22 mouse cellular contexts compared by ENCODE assay signal in genomic region chr1:153345002-153345401, GRCm38 (mm10). TPM values are rescaled to one million over a fixed set of nuclear protein-coding genes. Genes with fewer than 3 reads are reported as not detected.
DNase-seq lines count a peak whose midpoint lies in the region; ATAC-seq and TF ChIP-seq lines count a peak whose summit lies in the region.
"Had no signal": no experiment of that assay in that cellular context is flagged by ENCODE, and none has a peak within 500 bp of the region (broad histone marks: within the 10 kb centered on the region; RNA-seq: fewer than 3 reads in every experiment).

No protein-coding gene starts in this region.

- H3K79me2 ChIP-seq in C2C12 (ENCODE audit: control insufficient read depth, insufficient read depth) (no peaks in the 10 kb centered on the region), myocyte (ENCODE audit: control insufficient read depth, insufficient read depth) (no peaks in the 10 kb centered on the region)

- H3ac ChIP-seq in C2C12 (ENCODE audit: control insufficient read depth, insufficient read length, low read depth) (no peak overlapping the region), myocyte (ENCODE audit: control insufficient read depth, insufficient read length) (no peak overlapping the region)

- no peak overlapping the region for H3K9ac ChIP-seq in kidney, embryonic 16.5 days (replicated peaks; ENCODE audit: low read length)
- no peak overlapping the region for H3K9ac ChIP-seq in kidney, embryonic 14.5 days (ENCODE audit: low read depth, low read length)
- H3K9ac ChIP-seq: embryonic facial prominence, embryonic 13.5 days; forebrain, embryonic 12.5 days; forebrain, embryonic 15.5 days; hindbrain, embryonic 13.5 days had no signal

- H3K27me3 ChIP-seq in kidney, embryonic 16.5 days (ENCODE audit: insufficient read depth, low read length), result no peaks in the 10 kb centered on the region
- H3K27me3 ChIP-seq in kidney, embryonic 14.5 days (ENCODE audit: control insufficient read depth, insufficient read depth, low read length), result no peaks in the 10 kb centered on the region
- H3K27me3 ChIP-seq in C2C12 (ENCODE audit: control insufficient read depth, insufficient read depth, insufficient read length) (no peaks in the 10 kb centered on the region), myocyte (ENCODE audit: control insufficient read depth, insufficient read depth, insufficient read length) (no peaks in the 10 kb centered on the region)
- H3K27me3 ChIP-seq: embryonic facial prominence, embryonic 13.5 days; forebrain, embryonic 12.5 days; forebrain, embryonic 15.5 days; hindbrain, embryonic 13.5 days had no signal

- TF ChIP-seq CTCF in gastrocnemius, adult 2 months (IDR thresholded peaks at IDR 0.05), result no peak
- TF ChIP-seq CTCF in C2C12 (IDR thresholded peaks at IDR 0.05; ENCODE audit: control insufficient read depth, insufficient read depth, insufficient read length), result no peak

- intact Hi-C loops in gastrocnemius, adult 2 months (cut with DNase I), result no loop called here

- H3K4me2 ChIP-seq in kidney, embryonic 16.5 days (replicated peaks; ENCODE audit: low read depth, low read length), result no peak overlapping the region; the same call in 1 of the 2 replicates
- no peak overlapping the region for H3K4me2 ChIP-seq in kidney, embryonic 14.5 days (replicated peaks; ENCODE audit: low read depth, low read length)
- H3K4me2 ChIP-seq in myocyte (ENCODE audit: low read depth), result no peak overlapping the region

- peaks cover 13% of the 10 kb centered on the region for H3K4me1 ChIP-seq in kidney, embryonic 16.5 days (ENCODE audit: insufficient read depth, low read length)
- no peaks in the 10 kb centered on the region for H3K4me1 ChIP-seq in kidney, embryonic 14.5 days (ENCODE audit: control insufficient read depth, insufficient read depth, low read length)
- H3K4me1 ChIP-seq: embryonic facial prominence, embryonic 10.5 days; embryonic facial prominence, embryonic 13.5 days; forebrain, embryonic 12.5 days; forebrain, embryonic 15.5 days; hindbrain, embryonic 13.5 days had no signal

- ATAC-seq in kidney, embryonic 16.5 days (ENCODE audit: low FRiP score, low TSS enrichment), result no peak
- no peak for ATAC-seq in kidney, embryonic 14.5 days (ENCODE audit: low FRiP score, low TSS enrichment)
- ATAC-seq: forebrain, embryonic 15.5 days; inflammation-experienced regulatory T-cells, adult 6 months had no signal

- H3K9me3 ChIP-seq in kidney, embryonic 16.5 days (ENCODE audit: low read length), result no peaks in the 10 kb centered on the region
- H3K9me3 ChIP-seq in kidney, embryonic 14.5 days (ENCODE audit: control insufficient read depth, low read length), result no peaks in the 10 kb centered on the region
- H3K9me3 ChIP-seq: embryonic facial prominence, embryonic 10.5 days; embryonic facial prominence, embryonic 13.5 days; forebrain, embryonic 12.5 days; forebrain, embryonic 15.5 days; hindbrain, embryonic 10.5 days; hindbrain, embryonic 13.5 days had no signal

- TF ChIP-seq POLR2A in myocyte (IDR thresholded peaks at IDR 0.05; ENCODE audit: insufficient read length, low read depth), result no peak

- no peaks in the 10 kb centered on the region for H3K79me3 ChIP-seq in C2C12 (ENCODE audit: low read depth)

- WGBS in kidney, embryonic 16.5 days, result 84% methylated on average over 2 of the region's 2 CpGs
- WGBS in kidney, embryonic 14.5 days, result 85% methylated on average over 2 of the region's 2 CpGs

- peak overlapping the region; percentile 53 for H3K27ac ChIP-seq in gastrocnemius, adult 2 months
- peak overlapping the region; percentile 29; the same call in 1 of the 2 replicates for H3K27ac ChIP-seq in kidney, embryonic 16.5 days (ENCODE audit: low read length)
- no peak overlapping the region for H3K27ac ChIP-seq in kidney, embryonic 14.5 days (ENCODE audit: low read depth, low read length)
- H3K27ac ChIP-seq: embryonic facial prominence, embryonic 10.5 days; embryonic facial prominence, embryonic 13.5 days; forebrain, embryonic 12.5 days; forebrain, embryonic 15.5 days; hindbrain, embryonic 10.5 days; hindbrain, embryonic 13.5 days had no signal

- DNase-seq in gastrocnemius, adult 2 months, result no peak
- no peak for DNase-seq in gastrocnemius, postnatal 25 days
- DNase-seq in urinary bladder, adult 2 months (ENCODE audit: low spot score), result no peak
- DNase-seq: adrenal gland, adult 2 months; adrenal gland, postnatal 14 days; cerebellum, adult 11-12 months; embryo, embryonic 11 days; gastrocnemius, postnatal 10 days; heart, adult 18-20 months; heart, postnatal 36 days had no signal

- no peak overlapping the region for H3K4me3 ChIP-seq in gastrocnemius, adult 2 months
- no peak overlapping the region for H3K4me3 ChIP-seq in kidney, embryonic 16.5 days (ENCODE audit: low read length)
- no peak overlapping the region for H3K4me3 ChIP-seq in kidney, embryonic 14.5 days (ENCODE audit: low read length)
- H3K4me3 ChIP-seq in C2C12 (ENCODE audit: insufficient read depth, poor library complexity, severe bottlenecking) (no peak overlapping the region), myocyte (no peak overlapping the region)
- H3K4me3 ChIP-seq: embryonic facial prominence, embryonic 10.5 days; erythroblast, embryonic 14.5 days; forebrain, embryonic 12.5 days had no signal

- H3K36me3 ChIP-seq in kidney, embryonic 16.5 days (ENCODE audit: insufficient read depth, low read length), result no peaks in the 10 kb centered on the region
- H3K36me3 ChIP-seq in kidney, embryonic 14.5 days (ENCODE audit: control insufficient read depth, insufficient read depth, low read length), result no peaks in the 10 kb centered on the region
- H3K36me3 ChIP-seq in C2C12 (ENCODE audit: control insufficient read depth, insufficient read depth) (no peaks in the 10 kb centered on the region), myocyte (ENCODE audit: control insufficient read depth, insufficient read depth) (no peaks in the 10 kb centered on the region)
- H3K36me3 ChIP-seq: embryonic facial prominence, embryonic 10.5 days; embryonic facial prominence, embryonic 13.5 days; forebrain, embryonic 12.5 days; forebrain, embryonic 15.5 days; hindbrain, embryonic 10.5 days; hindbrain, embryonic 13.5 days had no signal

TF ChIP-seq in C2C12, 6 proteins besides CTCF, POLR2A, EP300 and RAD21:
- no peak for TF ChIP-seq FOSL1 (IDR thresholded peaks at IDR 0.05; ENCODE audit: insufficient read depth, low read length, poor library complexity, severe bottlenecking)
- no peak for TF ChIP-seq CEBPB (IDR thresholded peaks at IDR 0.05; ENCODE audit: low read depth)
- peak; percentile 68 for TF ChIP-seq MYOD1 (IDR thresholded peaks at IDR 0.05; ENCODE audit: control insufficient read depth, insufficient read length, low read depth)
TF ChIP-seq in C2C12: peak in this region for 1.

TF ChIP-seq in myocyte, 11 proteins besides CTCF, POLR2A, EP300 and RAD21:
- TF ChIP-seq MYOD1 (IDR thresholded peaks at IDR 0.05; ENCODE audit: control insufficient read depth in 1 of 3, insufficient read length in 2 of 3, low read depth in 2 of 3), result peak in 2 of 3 experiments; percentile 82 to 87
- no peak for TF ChIP-seq MAX (IDR thresholded peaks at IDR 0.05; ENCODE audit: low read depth)

RNA-seq across cellular contexts. Expression of gene Lamc1, which starts 12.4 kb away (rescaled TPM):
- 10 to 100 TPM; 67.7 to 71.6 TPM for total RNA-seq in gastrocnemius, adult 2 months (2021)
- total RNA-seq in gastrocnemius, postnatal 25 days (2021), result 100 to 1,000 TPM; 102 to 113 TPM
- 105 and 109 TPM in 2 replicates for polyA plus RNA-seq in kidney, embryonic 16.5 days (2015; fragmentation: Nextera tagmentation; extraction: Ambion mirVana)
- polyA plus RNA-seq in kidney, embryonic 14.5 days (2014; fragmentation: Nextera tagmentation; extraction: Ambion mirVana), result 112 and 151 TPM in 2 replicates
- polyA plus RNA-seq in C2C12 (2012; fragmentation: generic; extraction: Trizol), result 35.5 TPM
- 50.9 TPM for polyA plus RNA-seq in myocyte (2012; fragmentation: generic; extraction: Trizol)
- polyA plus RNA-seq in urinary bladder, adult 2 months (2012; rRNA removed), result 191 and 224 TPM in 2 replicates
